Mouse (Mus musculus) kidney, postnatal 25 days (tissue): Measurements from ENCODE around the gene Slc6a6.

ENCODE experiments used
- DNase-seq, 2 experiments: peaks; one replicate each; pipeline ENCODE4 v3.0.0; 2021; ENCODE audit warnings: mixed read lengths in 2 of 2

Gene Slc6a6

GRCm38 (mm10) chr6:91703459-91703858, 19.6 kb downstream of the Slc6a6 start:
- DNase-seq: no peak

GRCm38 (mm10) chr6:91704446-91704845, 20.6 kb downstream of the Slc6a6 start:
- DNase-seq: no peak

- no peak for DNase-seq
Measured at GRCm38 (mm10) chr6:91705651-91706050, 21.8 kb downstream of the Slc6a6 start.

- DNase-seq: no peak
Measured at GRCm38 (mm10) chr6:91706072-91706776, 22.4 kb downstream of the Slc6a6 start.

- DNase-seq: peak; percentile 63 to 82
Measured at GRCm38 (mm10) chr6:91707276-91707885, 23.5 kb downstream of the Slc6a6 start.

- peak in 1 of 2 experiments; percentile 74 for DNase-seq
Measured at GRCm38 (mm10) chr6:91707886-91708564, 24.2 kb downstream of the Slc6a6 start.

- no peak for DNase-seq
Measured at GRCm38 (mm10) chr6:91708919-91709318, 25.1 kb downstream of the Slc6a6 start.

- DNase-seq: no peak
Measured at GRCm38 (mm10) chr6:91710345-91710930, 26.6 kb downstream of the Slc6a6 start.

GRCm38 (mm10) chr6:91712097-91712854, 28.4 kb downstream of the Slc6a6 start:
- no peak for DNase-seq

- peak; percentile 31 to 65 for DNase-seq
Measured at GRCm38 (mm10) chr6:91712855-91713331, 29.0 kb downstream of the Slc6a6 start.

- no peak for DNase-seq
Measured at GRCm38 (mm10) chr6:91713370-91713896, 29.6 kb downstream of the Slc6a6 start.

- DNase-seq: peak; percentile 44 to 77
Measured at GRCm38 (mm10) chr6:91715023-91715422, 31.2 kb downstream of the Slc6a6 start.

- no peak for DNase-seq
Measured at GRCm38 (mm10) chr6:91715988-91716810, 32.3 kb downstream of the Slc6a6 start.

GRCm38 (mm10) chr6:91718067-91718466, 34.2 kb downstream of the Slc6a6 start:
- no peak for DNase-seq

GRCm38 (mm10) chr6:91718603-91719002, 34.8 kb downstream of the Slc6a6 start:
- no peak for DNase-seq

GRCm38 (mm10) chr6:91719042-91719747, 35.3 kb downstream of the Slc6a6 start:
- DNase-seq: peak; percentile 71 to 83

- DNase-seq: peak in 1 of 2 experiments; percentile 46
Measured at GRCm38 (mm10) chr6:91719865-91720533, 36.1 kb downstream of the Slc6a6 start.

- DNase-seq: no peak
Measured at GRCm38 (mm10) chr6:91720588-91721214, 36.8 kb downstream of the Slc6a6 start.

GRCm38 (mm10) chr6:91721215-91721701, 37.4 kb downstream of the Slc6a6 start:
- DNase-seq: peak; percentile 67 to 84
